Mouse (Mus musculus) hindbrain, postnatal 0 days (tissue): ENCODE measurements around the gene Nostrin. TPM values are rescaled to one million over a fixed set of nuclear protein-coding genes. Genes with fewer than 3 reads are reported as not detected.
A peak's percentile ranks its signal among the peaks of the same experiment; 100 is the strongest.

Experiments
- ATAC-seq: fragments of 200-750 bp; cut with Nextera tagmentation; 2 replicates; pipeline ENCODE4 v1.8.0; 2017; ENCODE audit warnings: mild to moderate bottlenecking, moderate TSS enrichment, moderate library complexity
- DNase-seq: peaks from one replicate; pipeline ENCODE4 v3.0.0-alpha.2; 2015; ENCODE audit warnings: low spot score
- H3K27ac ChIP-seq: fragments of 300-500 bp; sonication (generic); 2 replicates; pipeline ENCODE4 v1.5.1; 2014; ENCODE audit warnings: mild to moderate bottlenecking
- H3K27me3 ChIP-seq: fragments of 300-500 bp; sonication (generic); 2 replicates; pipeline ENCODE4 v1.6.1; 2014; ENCODE audit warnings: low read length, mixed read lengths; ENCODE audit not compliant: insufficient read depth
- H3K36me3 ChIP-seq: fragments of 300-500 bp; sonication (generic); 2 replicates; pipeline ENCODE4 v1.6.1; 2014; ENCODE audit warnings: low read length, mixed read lengths; ENCODE audit not compliant: insufficient read depth
- H3K4me1 ChIP-seq: fragments of 300-500 bp; sonication (generic); 2 replicates; pipeline ENCODE4 v1.6.1; 2014; ENCODE audit warnings: antibody characterized with exemption, low read length, mixed read lengths; ENCODE audit not compliant: insufficient read depth
- H3K4me2 ChIP-seq: fragments of 300-500 bp; sonication (generic); 2 replicates; pipeline ENCODE4 v1.6.1; 2014; ENCODE audit warnings: low read depth, mild to moderate bottlenecking, low read length, moderate library complexity, mixed read lengths
- H3K4me3 ChIP-seq: fragments of 300-500 bp; sonication (generic); 2 replicates; pipeline ENCODE4 v1.5.1; 2014; ENCODE audit warnings: low read length
- H3K9ac ChIP-seq: fragments of 300-500 bp; sonication (generic); replicated peaks from 2 replicates; pipeline ENCODE4 v1.6.1; 2014; ENCODE audit warnings: mild to moderate bottlenecking, low read length, moderate library complexity, mixed read lengths
- H3K9me3 ChIP-seq: fragments of 300-500 bp; sonication (generic); 2 replicates; pipeline ENCODE4 v1.6.1; 2016; ENCODE audit warnings: low read length, mixed read lengths
- CTCF ChIP-seq: IDR thresholded peaks from 2 replicates; pipeline ENCODE4 v1.5.1; 2016; ENCODE audit warnings: antibody characterized with exemption, control low read depth, low read depth
- WGBS: fragments of 180-500 bp; shearing (Covaris S2); extraction: QIAGEN DNeasy Blood & Tissue Kit; methylation state at CpG from one replicate; pipeline ENCODE4 v1.1.7; 2014; 5-methylcytosine and 5-hydroxymethylcytosine counted together
- polyA plus RNA-seq: library from polyadenylated mRNA; unstranded; fragments of >200 nt; fragmentation: Nextera tagmentation; extraction: Ambion mirVana; gene quantifications from 2 replicates; pipeline ENCODE4 v1.2.1, GENCODE M21; 2015
- total RNA-seq: library from RNA; depleted of rRNA; stranded (reverse); fragments of >200 nt; gene quantifications from 2 replicates; pipeline ENCODE4 v1.2.3, GENCODE M21; 2014; rRNA removed

Nostrin gene
- total and polyA plus RNA-seq, 2 experiments from 2014 or later: 1.9 to 2.3 TPM

GRCm38 (mm10) chr2:69224724-69225123, 89.1 kb downstream of the Nostrin start:
- no peak overlapping the region for H3K4me2 ChIP-seq
- ATAC-seq: no peak
- H3K4me3 ChIP-seq: no peak overlapping the region
- no peak for TF ChIP-seq CTCF
- WGBS: 61% methylated on average over 2 of the region's 2 CpGs
- no peak overlapping the region for H3K27ac ChIP-seq
- H3K27me3 ChIP-seq: no peaks in the 10 kb centered on the region
- H3K9me3 ChIP-seq: no peaks in the 10 kb centered on the region
- H3K36me3 ChIP-seq: no peaks in the 10 kb centered on the region
- no peak overlapping the region for H3K9ac ChIP-seq
- no peaks in the 10 kb centered on the region for H3K4me1 ChIP-seq
- no peak for DNase-seq

DNA sequence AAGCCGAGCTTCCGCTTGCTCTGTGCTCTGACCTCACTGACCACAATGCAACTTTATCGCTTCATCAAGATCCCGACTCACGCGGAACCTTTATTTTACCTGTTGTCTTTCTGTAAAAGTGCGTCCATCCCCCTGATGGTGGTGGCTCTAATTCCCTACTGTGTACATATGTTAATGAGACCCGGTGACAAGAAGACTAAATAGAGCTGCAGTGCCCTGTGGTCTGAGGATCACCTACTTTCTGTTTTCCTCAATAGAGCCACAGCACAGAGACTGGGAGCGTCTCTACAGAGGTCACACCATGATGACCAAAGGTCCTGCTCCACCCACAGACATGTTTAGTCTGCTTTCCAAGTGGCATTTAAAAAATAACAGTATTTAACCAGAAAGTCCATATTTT, 91.3 kb downstream of the Nostrin start:
- Histone ChIP-seq H3K4me2 (no peak overlapping the region), H3K27me3 (no peaks in the 10 kb centered on the region), H3K4me3 (no peak overlapping the region), H3K27ac (no peak overlapping the region), H3K9me3 (no peaks in the 10 kb centered on the region), H3K9ac (no peak overlapping the region), H3K4me1 (no peaks in the 10 kb centered on the region), H3K36me3 (no peaks in the 10 kb centered on the region)
- no peak for TF ChIP-seq CTCF
- DNase-seq (no peak), ATAC-seq (no peak)
- WGBS: 87% methylated on average over 9 of the region's 9 CpGs

DNA sequence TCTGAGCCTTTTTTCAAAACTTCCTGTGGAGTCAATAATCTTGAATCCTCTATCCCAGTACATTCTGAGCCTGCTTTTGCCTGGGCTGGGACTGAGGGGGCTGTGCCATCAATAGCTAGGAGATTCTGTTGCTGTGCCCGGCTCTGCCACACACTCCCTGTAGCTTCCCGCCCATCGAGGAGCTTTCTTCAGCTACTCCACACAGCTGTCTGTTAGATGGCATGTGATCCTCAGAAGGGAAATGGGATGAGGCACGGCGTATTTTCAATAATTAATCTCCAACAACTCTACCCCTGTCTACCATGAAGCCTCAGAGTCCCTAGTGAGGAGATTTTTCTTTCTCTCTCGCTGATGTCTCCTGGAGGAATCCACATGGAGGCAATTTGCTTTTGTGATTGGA, 93.0 kb downstream of the Nostrin start:
- H3K9me3 ChIP-seq: no peaks in the 10 kb centered on the region
- no peak overlapping the region for H3K4me3 ChIP-seq
- no peak overlapping the region for H3K27ac ChIP-seq
- no peak for ATAC-seq
- peak; percentile 13 for DNase-seq
- no peak overlapping the region for H3K9ac ChIP-seq
- H3K27me3 ChIP-seq: no peaks in the 10 kb centered on the region
- no peak overlapping the region for H3K4me2 ChIP-seq
- no peaks in the 10 kb centered on the region for H3K36me3 ChIP-seq
- TF ChIP-seq CTCF: no peak
- WGBS: 60% methylated on average over 6 of the region's 6 CpGs
- H3K4me1 ChIP-seq: no peaks in the 10 kb centered on the region

- H3K27ac ChIP-seq: no peak overlapping the region
- 84% methylated on average over 2 of the region's 2 CpGs for WGBS
- TF ChIP-seq CTCF: no peak
Observed at GRCm38 (mm10) chr2:69230137-69230536, 94.5 kb downstream of the Nostrin start.

DNA sequence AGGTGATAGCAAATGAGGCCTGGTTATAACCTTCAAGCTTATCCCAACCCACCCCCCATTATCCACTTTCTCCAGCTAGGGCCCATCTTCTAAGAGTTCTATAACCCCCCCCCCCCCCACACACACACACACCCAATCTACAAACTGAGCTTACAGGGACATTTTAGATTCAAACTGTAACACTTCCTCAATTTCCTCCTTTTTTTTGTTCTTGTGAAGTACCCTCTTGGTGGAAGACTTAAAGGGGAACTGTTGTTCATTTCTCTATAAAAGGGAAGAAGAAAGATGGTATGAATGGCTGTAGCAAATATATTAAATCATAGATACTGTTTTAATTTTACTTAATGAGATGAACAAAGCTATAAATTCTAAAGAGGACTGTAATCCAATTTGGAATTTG, 96.5 kb downstream of the Nostrin start:
- no peak for TF ChIP-seq CTCF
- no peaks in the 10 kb centered on the region for H3K36me3 ChIP-seq
- no peak overlapping the region for H3K27ac ChIP-seq
- H3K4me3 ChIP-seq: no peak overlapping the region
- ATAC-seq (no peak), DNase-seq (no peak)
- no peaks in the 10 kb centered on the region for H3K4me1 ChIP-seq
- no peak overlapping the region for H3K9ac ChIP-seq
- H3K27me3 ChIP-seq: no peaks in the 10 kb centered on the region
- H3K4me2 ChIP-seq: no peak overlapping the region
- H3K9me3 ChIP-seq: no peaks in the 10 kb centered on the region

More at GRCm38 (mm10) chr2:69230137-69230536, 94.5 kb downstream of the Nostrin start:
- H3K27me3 ChIP-seq: no peaks in the 10 kb centered on the region
- H3K9me3 ChIP-seq: no peaks in the 10 kb centered on the region
- no peak for DNase-seq
- no peak overlapping the region for H3K4me3 ChIP-seq
- no peaks in the 10 kb centered on the region for H3K36me3 ChIP-seq
- no peak for ATAC-seq
- H3K4me1 ChIP-seq: no peaks in the 10 kb centered on the region
- no peak overlapping the region for H3K4me2 ChIP-seq
- no peak overlapping the region for H3K9ac ChIP-seq

DNA sequence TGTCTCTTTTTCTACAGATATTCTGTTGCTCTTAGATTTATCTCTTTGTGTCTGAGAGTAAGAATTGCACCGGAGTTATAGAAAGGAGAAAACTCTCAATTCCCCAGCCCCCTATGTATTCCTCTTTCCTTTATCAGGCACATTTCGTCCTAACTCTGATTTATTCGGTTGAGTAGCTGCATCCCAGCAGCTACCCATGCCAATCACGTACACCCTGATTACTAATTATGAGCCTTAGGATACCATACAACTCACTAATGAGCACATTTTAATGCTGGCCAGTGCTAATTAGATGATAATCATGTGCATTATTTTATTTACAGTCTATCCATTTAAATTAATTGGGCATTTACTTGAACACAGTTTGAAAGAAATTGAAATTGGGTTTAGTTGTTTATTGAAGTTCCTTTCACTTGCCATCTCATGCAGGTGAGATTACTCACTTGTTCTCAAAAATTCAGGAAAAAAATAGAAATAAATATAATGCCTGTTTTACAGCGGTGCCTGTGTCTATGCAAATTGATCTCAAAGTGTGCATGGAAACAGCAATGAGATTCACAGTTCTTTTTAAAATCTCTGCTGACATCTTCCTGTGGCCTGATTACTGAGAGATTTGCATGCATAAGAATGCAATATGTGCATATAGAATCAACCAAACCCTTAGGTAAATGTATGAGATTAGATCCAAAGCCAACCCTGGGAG, 99.5 kb downstream of the Nostrin start:
- no peak for DNase-seq
- H3K4me1 ChIP-seq: no peaks in the 10 kb centered on the region

More for the DNA sequence above, 99.5 kb downstream of the Nostrin start:
- no peak overlapping the region for H3K4me2 ChIP-seq
- TF ChIP-seq CTCF: no peak
- ATAC-seq: no peak
- no peaks in the 10 kb centered on the region for H3K36me3 ChIP-seq
- no peak overlapping the region for H3K27ac ChIP-seq
- H3K27me3 ChIP-seq: no peaks in the 10 kb centered on the region
- H3K9me3 ChIP-seq: no peaks in the 10 kb centered on the region
- WGBS: 29% methylated on average over 5 of the region's 5 CpGs
- no peak overlapping the region for H3K4me3 ChIP-seq
- no peak overlapping the region for H3K9ac ChIP-seq

Other genes starting within 250 kb of the Nostrin start
- 15.1 and 17.7 TPM in 2 replicates for gene Spc25, start 70.4 kb downstream of the Nostrin start, total RNA-seq
- gene Spc25, start 70.4 kb downstream of the Nostrin start, polyA plus RNA-seq: 36.9 and 42.1 TPM in 2 replicates
- 0.37 TPM in 1 of 2 replicates, not detected in the other for gene G6pc2, start 75.3 kb downstream of the Nostrin start, total RNA-seq
- gene G6pc2, start 75.3 kb downstream of the Nostrin start, polyA plus RNA-seq: 0.42 and 0.65 TPM in 2 replicates
- gene Abcb11, start 206.8 kb downstream of the Nostrin start, total RNA-seq: not detected in 2 replicates
- gene Abcb11, start 206.8 kb downstream of the Nostrin start, polyA plus RNA-seq: 0.10 TPM in 1 of 2 replicates, not detected in the other
- not detected in 2 replicates for gene Dhrs9, start 244.6 kb downstream of the Nostrin start, total RNA-seq
- 0.04 TPM in 1 of 2 replicates, not detected in the other for gene Dhrs9, start 244.6 kb downstream of the Nostrin start, polyA plus RNA-seq